In genomic region chr7:73371587-73372321, GRCm38 (mm10) we compare ENCODE assay signal across 8 mouse cellular contexts. TPM values are rescaled to one million over a fixed set of nuclear protein-coding genes. Genes with fewer than 3 reads are reported as not detected.
A peak's percentile ranks its signal among the peaks of the same experiment; 100 is the strongest.
DNase-seq lines count a peak whose midpoint lies in the region; ATAC-seq and TF ChIP-seq lines count a peak whose summit lies in the region.

No protein-coding gene starts in this region.

- H3K36me3 ChIP-seq in kidney, postnatal 0 days (ENCODE audit: insufficient read depth, low read length) = no peaks in the 10 kb centered on the region
- 0 out of 2 replicates have a peak, but pooled peaks cover 4% of the 10 kb centered on the region for H3K36me3 ChIP-seq in forebrain, embryonic 12.5 days (replicated peaks)
- no peaks in the 10 kb centered on the region for H3K36me3 ChIP-seq in intestine, embryonic 15.5 days
- H3K36me3 ChIP-seq in neural tube, embryonic 15.5 days = no peaks in the 10 kb centered on the region

- no peak for TF ChIP-seq CTCF in kidney, postnatal 0 days (IDR thresholded peaks at IDR 0.05; ENCODE audit: low read depth)

- ATAC-seq in kidney, postnatal 0 days (replicated peaks; ENCODE audit: low FRiP score, low read depth) = no peak
- no peak for ATAC-seq in forebrain, embryonic 12.5 days (ENCODE audit: low FRiP score)
- ATAC-seq in intestine, embryonic 15.5 days = no peak
- no peak for ATAC-seq in neural tube, embryonic 15.5 days (ENCODE audit: low FRiP score)

- DNase-seq in kidney, postnatal 0 days (ENCODE audit: low spot score) = no peak
- no peak for DNase-seq in kidney, postnatal 36 days
- DNase-seq in testis, postnatal 10 days (ENCODE audit: low spot score) = no peak
- DNase-seq in layer of hippocampus, postnatal 10 days (ENCODE audit: low spot score in 2 of 2) = no peak
- DNase-seq in spleen, postnatal 14 days (ENCODE audit: low spot score in 2 of 2) = no peak

- H3K27me3 ChIP-seq in kidney, postnatal 0 days (ENCODE audit: insufficient read depth, low read length) = peaks cover 9% of the 10 kb centered on the region; the same call in 1 of the 2 replicates
- H3K27me3 ChIP-seq in forebrain, embryonic 12.5 days = peaks cover 33% of the 10 kb centered on the region
- peaks cover 21% of the 10 kb centered on the region; the same call in 1 of the 2 replicates for H3K27me3 ChIP-seq in intestine, embryonic 15.5 days (replicated peaks)
- no peaks in the 10 kb centered on the region; the same call in none of the 2 replicates for H3K27me3 ChIP-seq in neural tube, embryonic 15.5 days (replicated peaks)

- peaks cover 8% of the 10 kb centered on the region for H3K4me1 ChIP-seq in kidney, postnatal 0 days (replicated peaks; ENCODE audit: insufficient read depth, low read length)
- H3K4me1 ChIP-seq in forebrain, embryonic 12.5 days = peaks cover 33% of the 10 kb centered on the region
- H3K4me1 ChIP-seq in intestine, embryonic 15.5 days (replicated peaks) = peaks cover 25% of the 10 kb centered on the region
- H3K4me1 ChIP-seq in neural tube, embryonic 15.5 days = peaks cover 33% of the 10 kb centered on the region

- peak overlapping the region; percentile 23; the same call in 1 of the 2 replicates for H3K4me3 ChIP-seq in kidney, postnatal 0 days (replicated peaks; ENCODE audit: low read depth, low read length)
- peak overlapping the region; percentile 33 for H3K4me3 ChIP-seq in forebrain, embryonic 12.5 days (replicated peaks)
- peak overlapping the region; percentile 34 for H3K4me3 ChIP-seq in intestine, embryonic 15.5 days (replicated peaks)
- H3K4me3 ChIP-seq in neural tube, embryonic 15.5 days (replicated peaks) = peak overlapping the region; percentile 38

- no peak overlapping the region for H3K27ac ChIP-seq in kidney, postnatal 0 days
- no peak overlapping the region for H3K27ac ChIP-seq in forebrain, embryonic 12.5 days
- no peak overlapping the region for H3K27ac ChIP-seq in intestine, embryonic 15.5 days
- H3K27ac ChIP-seq in neural tube, embryonic 15.5 days (replicated peaks) = 0 out of 2 replicates have a peak overlapping the region, but pooled peaks have one; percentile 18

- peak overlapping the region; percentile 64 for H3K4me2 ChIP-seq in kidney, postnatal 0 days (ENCODE audit: low read length)
- peak overlapping the region; percentile 61 for H3K4me2 ChIP-seq in forebrain, embryonic 12.5 days
- peak overlapping the region; percentile 78 for H3K4me2 ChIP-seq in intestine, embryonic 15.5 days (replicated peaks)
- H3K4me2 ChIP-seq in neural tube, embryonic 15.5 days = peak overlapping the region; percentile 73

- no peaks in the 10 kb centered on the region for H3K9me3 ChIP-seq in kidney, postnatal 0 days (replicated peaks; ENCODE audit: low read length)
- H3K9me3 ChIP-seq in forebrain, embryonic 12.5 days = no peaks in the 10 kb centered on the region
- H3K9me3 ChIP-seq in intestine, embryonic 15.5 days = no peaks in the 10 kb centered on the region
- H3K9me3 ChIP-seq in neural tube, embryonic 15.5 days (replicated peaks) = no peaks in the 10 kb centered on the region

- 40% methylated on average over 10 of the region's 10 CpGs for WGBS in kidney, postnatal 0 days
- WGBS in forebrain, embryonic 12.5 days = 60% methylated on average over 10 of the region's 10 CpGs
- WGBS in intestine, embryonic 15.5 days = 54% methylated on average over 10 of the region's 10 CpGs
- 52% methylated on average over 10 of the region's 10 CpGs for WGBS in neural tube, embryonic 15.5 days

- peak overlapping the region; percentile 29; the same call in 1 of the 2 replicates for H3K9ac ChIP-seq in kidney, postnatal 0 days (ENCODE audit: low read depth, low read length)
- no peak overlapping the region; the same call in 1 of the 2 replicates for H3K9ac ChIP-seq in forebrain, embryonic 12.5 days
- peak overlapping the region; percentile 38; the same call in 1 of the 2 replicates for H3K9ac ChIP-seq in intestine, embryonic 15.5 days
- peak overlapping the region; percentile 46 for H3K9ac ChIP-seq in neural tube, embryonic 15.5 days (replicated peaks)

RNA-seq across cellular contexts. Expression of gene Rgma, which starts 3.6 kb away (rescaled TPM):
- polyA plus RNA-seq in kidney, postnatal 0 days (2015; fragmentation: Nextera tagmentation; extraction: Ambion mirVana) = 6.6 and 6.7 TPM in 2 replicates
- 37.3 and 42.3 TPM in 2 replicates for polyA plus RNA-seq in forebrain, embryonic 12.5 days (2016; fragmentation: Nextera tagmentation; extraction: Ambion mirVana)
- polyA plus RNA-seq in intestine, embryonic 15.5 days (2015; fragmentation: Nextera tagmentation; extraction: Ambion mirVana) = 7.4 TPM in 2 replicates
- 32.3 and 32.7 TPM in 2 replicates for polyA plus RNA-seq in neural tube, embryonic 15.5 days (2015; fragmentation: Nextera tagmentation; extraction: Ambion mirVana)
- total RNA-seq in layer of hippocampus, postnatal 10 days (2021) = 100 to 1,000 TPM; 111 to 128 TPM
